7 mouse cellular contexts compared by ENCODE assay signal in the genomic region with DNA sequence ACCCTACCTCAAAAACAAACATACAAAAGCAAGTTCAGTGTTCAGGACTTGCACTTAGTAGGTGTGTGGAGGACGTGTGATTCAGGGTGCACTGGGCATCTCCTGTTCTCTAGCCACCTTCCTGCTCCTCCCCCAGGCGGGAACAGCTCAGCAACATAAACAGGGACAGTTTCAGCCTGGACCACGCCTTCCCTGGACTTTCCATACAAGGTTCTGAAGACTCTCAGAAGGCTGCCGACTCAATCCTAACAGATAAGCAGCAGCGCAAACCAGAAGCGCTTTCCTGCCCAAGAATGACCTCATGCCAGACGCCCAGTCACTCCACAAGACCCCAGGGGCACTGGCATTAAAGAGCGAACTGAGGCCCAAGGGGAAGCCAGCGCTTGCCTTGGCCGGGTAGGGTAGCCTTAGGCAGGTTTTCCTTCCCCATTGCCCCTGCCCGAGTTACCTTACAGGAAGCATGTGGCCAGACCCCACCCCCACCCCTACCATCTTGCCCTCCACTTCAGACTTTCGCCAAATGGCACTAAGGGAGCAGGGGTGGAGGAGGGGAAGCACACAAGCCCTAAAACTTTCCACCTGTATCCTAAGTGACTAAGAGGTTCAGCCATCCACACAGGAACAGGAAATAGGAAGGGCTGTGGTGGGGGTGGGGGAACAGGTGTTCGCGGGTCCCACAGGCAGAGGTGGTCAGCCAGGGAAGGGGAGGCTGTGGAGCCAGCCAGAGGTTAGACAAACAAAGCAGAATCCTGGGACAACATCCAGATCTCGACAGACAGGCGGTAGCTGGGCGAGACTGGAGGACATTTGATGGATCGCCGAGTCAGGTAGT. TPM values are rescaled to one million over a fixed set of nuclear protein-coding genes. Genes with fewer than 3 reads are reported as not detected.
DNase-seq lines count a peak whose midpoint lies in the region; ATAC-seq and TF ChIP-seq lines count a peak whose summit lies in the region.

No protein-coding gene starts in this region.

- no peak for TF ChIP-seq CTCF in small intestine, adult 2 months (IDR thresholded peaks at IDR 0.05; ENCODE audit: extremely low read depth, insufficient read length, insufficient replicate concordance, low read depth, low read length)

- 0 out of 2 replicates have a peak, but pooled peaks have one; percentile 7 for TF ChIP-seq POLR2A in small intestine, adult 2 months (IDR thresholded peaks at IDR 0.05; ENCODE audit: low read depth, low read length)

- no peaks in the 10 kb centered on the region for H3K36me3 ChIP-seq in limb, embryonic 12.5 days
- no peaks in the 10 kb centered on the region for H3K36me3 ChIP-seq in small intestine, adult 2 months (ENCODE audit: control insufficient read depth, insufficient read depth, low read length)
- H3K36me3 ChIP-seq in midbrain, embryonic 14.5 days (ENCODE audit: control insufficient read depth, insufficient read depth, low read length): no peaks in the 10 kb centered on the region

- peak; percentile 45 for DNase-seq in ZHBTc4 (ENCODE audit: low read depth, low spot score)
- DNase-seq in heart, adult 9 months (ENCODE audit: low spot score in 2 of 2): peak; percentile 21 to 50
- no peak for DNase-seq in left cerebral cortex, adult 8-10 months (ENCODE audit: low spot score in 2 of 2)
- DNase-seq in ovary, adult 18-20 months (ENCODE audit: low spot score): no peak
- DNase-seq in midbrain, embryonic 14.5 days: no peak

- H3K9ac ChIP-seq in limb, embryonic 12.5 days (replicated peaks): no peak overlapping the region
- no peak overlapping the region for H3K9ac ChIP-seq in midbrain, embryonic 14.5 days (replicated peaks; ENCODE audit: low read length)

- peak overlapping the region; percentile 38 for H3K4me2 ChIP-seq in limb, embryonic 12.5 days
- no peak overlapping the region for H3K4me2 ChIP-seq in midbrain, embryonic 14.5 days (ENCODE audit: low read length)

- peaks cover 37% of the 10 kb centered on the region for H3K27me3 ChIP-seq in limb, embryonic 12.5 days
- peaks cover under 1% of the 10 kb centered on the region; the same call in 1 of the 2 replicates for H3K27me3 ChIP-seq in small intestine, adult 2 months (ENCODE audit: control insufficient read depth, insufficient read depth, low read length)
- peaks cover 16% of the 10 kb centered on the region; the same call in 1 of the 2 replicates for H3K27me3 ChIP-seq in midbrain, embryonic 14.5 days (ENCODE audit: control insufficient read depth, insufficient read depth, low read length)

- H3K9me3 ChIP-seq in limb, embryonic 12.5 days: no peaks in the 10 kb centered on the region
- no peaks in the 10 kb centered on the region for H3K9me3 ChIP-seq in midbrain, embryonic 14.5 days (ENCODE audit: control insufficient read depth, low read length)

- no peak for ATAC-seq in limb, embryonic 12.5 days (ENCODE audit: insufficient number of reproducible peaks, insufficient read depth, low FRiP score, low TSS enrichment, low read depth)
- ATAC-seq in midbrain, embryonic 14.5 days (ENCODE audit: low FRiP score, low TSS enrichment): no peak

- peaks cover 27% of the 10 kb centered on the region for H3K4me1 ChIP-seq in limb, embryonic 12.5 days (replicated peaks)
- H3K4me1 ChIP-seq in small intestine, adult 2 months (ENCODE audit: control insufficient read depth, insufficient read depth, insufficient read length, low read length): peaks cover 19% of the 10 kb centered on the region
- no peaks in the 10 kb centered on the region for H3K4me1 ChIP-seq in midbrain, embryonic 14.5 days (ENCODE audit: control insufficient read depth, insufficient read depth, low read length)

- no peak overlapping the region for H3K4me3 ChIP-seq in limb, embryonic 12.5 days (replicated peaks)
- H3K4me3 ChIP-seq in small intestine, adult 2 months (ENCODE audit: low read depth, low read length): peak overlapping the region; percentile 18
- H3K4me3 ChIP-seq in midbrain, embryonic 14.5 days (replicated peaks; ENCODE audit: low read depth, low read length): no peak overlapping the region

- no peak overlapping the region for H3K27ac ChIP-seq in limb, embryonic 12.5 days
- H3K27ac ChIP-seq in small intestine, adult 2 months (ENCODE audit: insufficient read depth, low read depth, low read length): 0 out of 2 replicates have a peak overlapping the region, but pooled peaks have one; percentile 14
- no peak overlapping the region for H3K27ac ChIP-seq in midbrain, embryonic 14.5 days (replicated peaks; ENCODE audit: low read depth, low read length)

- 19% methylated on average over 19 of the region's 19 CpGs for WGBS in limb, embryonic 12.5 days
- WGBS in small intestine, adult 2 months: 4% methylated on average over 19 of the region's 19 CpGs
- whole genome bisulfite sequencing in midbrain, embryonic 14.5 days: 55% methylated on average over 19 of the region's 19 CpGs

RNA-seq across cellular contexts. Expression of gene Cldn4, which starts 4.5 kb away (rescaled TPM):
- 7.7 and 10.1 TPM in 2 replicates for polyA plus RNA-seq in limb, embryonic 12.5 days (2016; fragmentation: Nextera tagmentation; extraction: Ambion mirVana)
- polyA plus RNA-seq in small intestine, adult 2 months (2012; rRNA removed): 112 and 571 TPM in 2 replicates
- not detected for total RNA-seq in left cerebral cortex, adult 8-10 months (2022)
- polyA plus RNA-seq in midbrain, embryonic 14.5 days (2014; fragmentation: Nextera tagmentation; extraction: Ambion mirVana): not detected in 2 replicates

RNA-seq across cellular contexts. Expression of gene Mettl27, which starts 19.1 kb away (rescaled TPM):
- polyA plus RNA-seq in limb, embryonic 12.5 days (2016; fragmentation: Nextera tagmentation; extraction: Ambion mirVana): 17.8 and 19.7 TPM in 2 replicates
- polyA plus RNA-seq in small intestine, adult 2 months (2012; rRNA removed): 8.2 and 21.4 TPM in 2 replicates
- 10 to 100 TPM in 3 of 4 experiments, 1 to 10 TPM in 1; 9.7 to 11.5 (median 11.1) TPM for total RNA-seq in left cerebral cortex, adult 8-10 months (2022)
- 6.0 and 6.3 TPM in 2 replicates for polyA plus RNA-seq in midbrain, embryonic 14.5 days (2014; fragmentation: Nextera tagmentation; extraction: Ambion mirVana)

RNA-seq across cellular contexts. Expression of gene Cldn3, which starts 34.7 kb away (rescaled TPM):
- 4.7 and 5.8 TPM in 2 replicates for polyA plus RNA-seq in limb, embryonic 12.5 days (2016; fragmentation: Nextera tagmentation; extraction: Ambion mirVana)
- polyA plus RNA-seq in small intestine, adult 2 months (2012; rRNA removed): 1,043 and 2,448 TPM in 2 replicates
- total RNA-seq in left cerebral cortex, adult 8-10 months (2022): under 1 TPM in 2 of 4 experiments, not detected in 2; 0.50 to 0.93 TPM
- 0.81 and 1.3 TPM in 2 replicates for polyA plus RNA-seq in midbrain, embryonic 14.5 days (2014; fragmentation: Nextera tagmentation; extraction: Ambion mirVana)

RNA-seq across cellular contexts. Expression of gene Cldn13, which starts 35.9 kb away (rescaled TPM):
- polyA plus RNA-seq in limb, embryonic 12.5 days (2016; fragmentation: Nextera tagmentation; extraction: Ambion mirVana): 2.1 and 2.5 TPM in 2 replicates
- not detected in 2 replicates for polyA plus RNA-seq in small intestine, adult 2 months (2012; rRNA removed)
- not detected for total RNA-seq in left cerebral cortex, adult 8-10 months (2022)
- polyA plus RNA-seq in midbrain, embryonic 14.5 days (2014; fragmentation: Nextera tagmentation; extraction: Ambion mirVana): not detected in 2 replicates

RNA-seq across cellular contexts. Expression of gene Tmem270, which starts 44.7 kb away (rescaled TPM):
- polyA plus RNA-seq in limb, embryonic 12.5 days (2016; fragmentation: Nextera tagmentation; extraction: Ambion mirVana): not detected in 2 replicates
- polyA plus RNA-seq in small intestine, adult 2 months (2012; rRNA removed): not detected in 2 replicates
- not detected for total RNA-seq in left cerebral cortex, adult 8-10 months (2022)
- polyA plus RNA-seq in midbrain, embryonic 14.5 days (2014; fragmentation: Nextera tagmentation; extraction: Ambion mirVana): not detected in 2 replicates

Comparison
In these comparisons a context has a peak if more than half of its experiments do, and no peak if none do; other contexts are left out.
1. DNase-seq: peak in ZHBTc4 (single experiment) and heart, adult 9 months (2 of 2); none in left cerebral cortex, adult 8-10 months (0 of 2), ovary, adult 18-20 months (single experiment) and midbrain, embryonic 14.5 days (single experiment).
2. RNA of gene Cldn4, which starts 4.5 kb away (polyA plus RNA-seq): 112 to 571 TPM in small intestine, adult 2 months; 7.7 to 10.1 TPM in limb, embryonic 12.5 days and not detected in midbrain, embryonic 14.5 days; every median in the first group is over 10 times any median in the second.
3. RNA of gene Cldn3, which starts 34.7 kb away (polyA plus RNA-seq): 1,043 to 2,448 TPM in small intestine, adult 2 months; 4.7 to 5.8 TPM in limb, embryonic 12.5 days and 0.81 to 1.3 TPM in midbrain, embryonic 14.5 days; every median in the first group is over 100 times any median in the second.